Mouse (Mus musculus): ENCODE data around the gene Nos1ap. TPM values are rescaled to one million over a fixed set of nuclear protein-coding genes. Genes with fewer than 3 reads are reported as not detected.

Gene Nos1ap
- total RNA-seq, 2 experiments from 2014 or later = 190 to 195 TPM

DNA sequence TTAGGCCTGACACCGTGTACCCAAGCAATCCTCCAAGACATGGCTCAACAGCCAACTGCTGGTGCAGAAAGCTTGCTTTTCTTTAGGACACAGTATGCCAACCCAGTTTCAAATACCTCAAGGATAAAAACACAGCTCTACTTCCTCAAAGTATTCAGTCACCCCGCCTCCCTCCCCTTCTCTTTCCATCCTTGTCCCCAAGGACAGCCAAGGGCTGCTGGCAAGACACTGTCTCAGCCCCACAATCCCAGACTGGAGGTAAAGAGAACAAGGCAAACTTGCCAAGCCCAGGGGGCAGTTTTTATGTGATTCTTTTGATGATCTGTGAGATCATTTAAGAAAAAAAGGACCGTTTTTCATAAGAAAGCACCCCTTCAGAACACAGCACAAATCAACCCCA is 108.6 kb downstream of the Nos1ap start:
- no peak for DNase-seq (ENCODE audit: low spot score in 2 of 2)
- intact Hi-C loops (cut with DNase I) = no loop called here

DNA sequence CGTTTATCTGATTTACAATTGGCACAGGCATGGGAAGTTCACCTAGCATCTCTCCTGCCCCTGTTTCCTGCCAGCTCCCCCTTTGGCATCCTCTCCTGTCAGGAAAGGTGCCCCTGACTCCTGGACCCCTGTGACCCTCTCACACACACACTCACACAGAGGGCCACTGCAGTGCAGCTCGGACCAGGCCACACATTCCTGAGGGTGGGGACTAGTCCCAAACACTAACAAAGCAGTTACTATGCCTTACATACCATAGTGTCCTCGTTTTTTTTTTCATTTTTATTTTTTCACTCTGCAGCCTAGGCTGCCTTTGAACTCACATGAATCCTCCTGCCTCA is 110.2 kb downstream of the Nos1ap start:
- DNase-seq (ENCODE audit: low spot score in 2 of 2) = no peak
- intact Hi-C loops (cut with DNase I) = no loop called here

GRCm38 (mm10) chr1:170478791-170479457 is 110.7 kb downstream of the Nos1ap start:
- intact Hi-C loops (cut with DNase I) = no loop called here
- no peak for DNase-seq (ENCODE audit: low spot score in 2 of 2)

GRCm38 (mm10) chr1:170477636-170478600 is 111.7 kb downstream of the Nos1ap start:
- intact Hi-C loops (cut with DNase I) = no loop called here
- no peak for DNase-seq (ENCODE audit: low spot score in 2 of 2)

- intact Hi-C loops (cut with DNase I) = no loop called here
- no peak for DNase-seq (ENCODE audit: low spot score in 2 of 2)
Measured at GRCm38 (mm10) chr1:170473460-170473859, 116.2 kb downstream of the Nos1ap start.

GRCm38 (mm10) chr1:170472861-170473260 is 116.8 kb downstream of the Nos1ap start:
- DNase-seq (ENCODE audit: low spot score in 2 of 2) = no peak
- intact Hi-C loops (cut with DNase I) = no loop called here

DNA sequence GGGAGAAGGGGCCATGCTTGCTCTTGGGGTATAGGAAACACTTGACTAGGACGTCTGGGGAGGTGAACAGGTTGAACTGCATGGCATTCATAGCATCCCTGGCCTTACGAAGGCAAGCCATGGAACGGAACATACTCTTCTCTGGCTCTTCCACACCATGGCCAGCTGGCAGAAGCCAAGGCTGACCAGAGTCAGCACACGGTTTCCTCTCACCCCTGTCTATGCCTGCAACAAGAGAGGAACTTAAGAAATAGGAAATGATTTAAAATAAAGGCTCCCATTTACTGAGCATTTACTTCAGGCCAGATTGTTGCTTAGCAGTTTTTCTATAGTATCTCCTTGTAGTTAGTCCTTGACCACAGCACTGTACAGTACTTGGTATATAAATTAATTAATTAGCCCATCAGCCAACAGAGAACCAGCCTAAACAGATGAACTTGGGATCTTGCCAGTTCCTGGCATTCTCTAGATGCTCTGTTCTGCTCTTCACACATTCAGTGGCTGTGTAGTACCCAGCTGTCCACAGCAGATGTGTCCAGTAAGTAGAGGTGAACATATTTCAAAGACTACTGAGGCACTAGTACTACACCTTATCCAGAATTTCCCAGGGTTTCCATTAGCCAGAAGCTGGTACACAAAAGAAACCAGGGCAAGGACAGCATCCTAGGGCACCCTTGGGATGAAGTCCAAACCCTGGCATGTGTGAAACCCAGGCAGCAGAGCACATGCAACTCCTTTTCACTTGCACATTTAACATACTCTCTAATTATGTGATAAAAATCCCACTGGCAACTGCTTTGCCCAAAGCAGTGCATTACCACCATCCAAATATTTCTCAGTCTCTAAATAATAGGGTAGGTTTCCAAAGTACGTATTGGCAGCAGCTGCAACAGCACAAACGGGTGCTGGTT is 123.3 kb downstream of the Nos1ap start:
- intact Hi-C loops (cut with DNase I) = no loop called here

DNA sequence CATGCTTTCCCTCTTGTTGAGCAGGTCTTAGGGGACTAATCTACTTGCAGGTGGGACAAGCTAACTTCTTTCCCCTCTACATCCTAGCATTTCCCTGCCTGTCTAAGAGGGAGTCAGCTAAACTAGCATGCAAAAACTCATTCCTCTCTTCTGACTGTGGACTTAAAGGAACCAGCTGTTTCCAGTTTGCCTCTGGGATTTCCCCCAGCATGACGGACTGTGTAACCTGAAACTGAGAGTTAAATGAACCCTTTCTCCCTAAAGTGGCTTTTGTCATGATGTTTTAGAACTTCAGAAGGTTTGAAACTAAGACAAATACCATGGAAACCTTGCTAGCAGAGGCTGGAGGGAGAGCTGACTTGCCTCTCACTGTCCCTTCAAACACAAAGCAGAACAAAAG is 127.5 kb downstream of the Nos1ap start:
- no peak for DNase-seq (ENCODE audit: low spot score in 2 of 2)
- intact Hi-C loops (cut with DNase I) = no loop called here

More for the DNA sequence above, 123.3 kb downstream of the Nos1ap start:
- no peak for DNase-seq (ENCODE audit: low spot score in 2 of 2)

GRCm38 (mm10) chr1:170459896-170460602 is 129.6 kb downstream of the Nos1ap start:
- DNase-seq (ENCODE audit: low spot score in 2 of 2) = no peak
- intact Hi-C loops (cut with DNase I) = no loop called here

GRCm38 (mm10) chr1:170457673-170458072 is 132.0 kb downstream of the Nos1ap start:
- DNase-seq (ENCODE audit: low spot score in 2 of 2) = no peak
- intact Hi-C loops (cut with DNase I) = no loop called here

DNA sequence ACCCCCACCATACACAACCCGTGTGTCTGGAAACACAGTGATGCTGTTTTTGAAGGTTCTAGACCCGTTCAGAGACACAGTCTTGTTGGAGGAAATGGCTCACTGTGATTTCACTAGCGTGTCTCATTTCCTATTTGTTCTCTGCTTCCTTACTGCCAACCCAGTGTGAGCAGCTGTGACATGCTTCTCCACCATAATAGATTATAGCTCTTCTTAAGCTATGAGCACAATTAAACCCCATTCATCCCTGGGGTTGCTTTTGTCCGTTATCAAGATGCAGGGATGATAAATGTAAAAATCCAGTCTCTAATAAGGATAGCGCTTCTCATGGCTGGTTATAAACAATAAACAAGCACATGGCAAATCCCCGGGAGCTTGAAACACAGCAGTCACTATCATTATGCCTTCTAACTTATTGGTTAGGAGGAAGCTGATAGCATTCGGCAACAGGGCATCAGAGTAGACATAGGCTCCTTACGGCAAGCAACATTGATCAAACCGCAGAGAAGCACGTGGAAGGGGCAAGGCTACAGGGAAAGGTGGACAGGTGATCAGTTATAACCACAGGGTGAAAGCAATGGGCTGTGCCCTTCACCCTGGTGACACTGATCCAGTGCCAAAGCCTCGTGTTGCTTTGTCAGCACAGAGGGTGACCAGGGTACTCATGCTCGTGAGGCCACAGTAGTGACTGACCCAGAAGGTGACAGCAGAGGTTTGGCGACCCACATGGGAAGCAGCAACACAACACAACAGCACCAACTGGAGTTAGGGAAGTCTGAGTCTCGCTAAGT is 133.6 kb downstream of the Nos1ap start:
- no peak for DNase-seq (ENCODE audit: low spot score in 2 of 2)

GRCm38 (mm10) chr1:170455387-170455786 is 134.3 kb downstream of the Nos1ap start:
- intact Hi-C loops (cut with DNase I) = no loop called here
- no peak for DNase-seq (ENCODE audit: low spot score in 2 of 2)

More for the DNA sequence above, 133.6 kb downstream of the Nos1ap start:
- intact Hi-C loops (cut with DNase I) = no loop called here

- intact Hi-C loops (cut with DNase I) = no loop called here
- no peak for DNase-seq (ENCODE audit: low spot score in 2 of 2)
Measured at GRCm38 (mm10) chr1:170453455-170453854, 136.2 kb downstream of the Nos1ap start.

GRCm38 (mm10) chr1:170448244-170448643 is 141.4 kb downstream of the Nos1ap start:
- intact Hi-C loops (cut with DNase I) = no loop called here
- no peak for DNase-seq (ENCODE audit: low spot score in 2 of 2)

DNA sequence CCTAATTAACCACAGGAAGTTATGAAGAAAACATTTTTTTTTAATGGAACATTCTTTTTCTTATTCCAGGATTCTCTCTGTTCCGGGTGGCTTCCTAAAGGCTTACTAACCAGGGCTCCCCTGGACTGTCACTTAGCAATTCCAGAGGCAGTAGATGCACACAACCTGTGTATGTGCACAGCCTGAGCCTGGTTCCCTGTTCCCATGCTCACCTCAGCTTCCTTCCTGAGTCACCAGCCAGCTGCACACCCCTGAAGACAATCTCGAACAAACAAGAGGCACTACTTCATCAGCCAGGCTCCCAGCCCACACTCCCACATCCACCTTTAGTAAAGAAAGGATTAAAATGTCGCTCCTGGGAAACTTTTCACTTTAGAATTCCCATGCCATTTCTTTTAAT is 144.2 kb downstream of the Nos1ap start:
- intact Hi-C loops (cut with DNase I) = no loop called here
- DNase-seq (ENCODE audit: low spot score in 2 of 2) = no peak

GRCm38 (mm10) chr1:170440367-170440766 is 149.3 kb downstream of the Nos1ap start:
- peak in 1 of 2 experiments; percentile 43 for DNase-seq (ENCODE audit: low spot score in 2 of 2)
- intact Hi-C loops (cut with DNase I) = no loop called here

DNA sequence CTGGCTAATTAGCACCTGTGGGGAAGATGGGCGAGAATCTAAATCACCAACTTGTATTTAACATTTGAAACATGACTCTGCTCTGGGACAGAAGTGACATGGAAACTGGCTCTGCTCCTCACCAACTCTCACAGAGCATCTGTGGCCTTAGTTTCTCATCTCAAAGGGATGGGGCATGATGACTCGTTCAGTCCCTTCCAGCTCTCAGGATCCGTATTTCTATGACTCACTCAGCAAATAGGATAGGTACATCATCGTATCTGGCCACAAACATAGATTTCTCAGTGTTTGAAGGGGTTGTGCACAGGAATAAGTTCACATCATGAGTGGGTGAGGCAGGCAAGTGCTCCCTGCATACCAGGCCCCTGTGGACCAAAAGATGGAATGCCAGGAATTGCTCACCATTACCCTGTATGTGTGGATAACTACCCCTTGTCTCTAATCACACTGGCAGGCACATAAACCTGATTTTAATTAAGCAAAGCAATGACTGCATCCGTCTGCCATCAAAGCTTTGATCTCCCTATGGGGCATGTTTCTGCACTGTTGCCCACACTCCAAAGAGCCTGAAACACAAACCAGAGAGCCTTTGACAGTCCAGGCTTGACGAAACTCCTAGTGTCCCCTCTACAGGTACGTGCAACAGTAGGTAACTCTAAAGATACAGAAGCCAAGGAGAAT is 151.1 kb downstream of the Nos1ap start:
- intact Hi-C loops (cut with DNase I) = no loop called here
- DNase-seq (ENCODE audit: low spot score in 2 of 2) = no peak

GRCm38 (mm10) chr1:170434146-170434545 is 155.5 kb downstream of the Nos1ap start:
- intact Hi-C loops (cut with DNase I) = no loop called here

More at GRCm38 (mm10) chr1:170434146-170434545, 155.5 kb downstream of the Nos1ap start:
- no peak for DNase-seq (ENCODE audit: low spot score in 2 of 2)

All from left cerebral cortex, postnatal 36 days (tissue).